Mouse (Mus musculus): ENCODE results near the gene Ank2. TPM values are rescaled to one million over a fixed set of nuclear protein-coding genes. Genes with fewer than 3 reads are reported as not detected.
A peak's percentile ranks its signal among the peaks of the same experiment; 100 is the strongest.

Gene Ank2
- total RNA-seq, 2 experiments from 2014 or later = 730 to 767 TPM

DNA sequence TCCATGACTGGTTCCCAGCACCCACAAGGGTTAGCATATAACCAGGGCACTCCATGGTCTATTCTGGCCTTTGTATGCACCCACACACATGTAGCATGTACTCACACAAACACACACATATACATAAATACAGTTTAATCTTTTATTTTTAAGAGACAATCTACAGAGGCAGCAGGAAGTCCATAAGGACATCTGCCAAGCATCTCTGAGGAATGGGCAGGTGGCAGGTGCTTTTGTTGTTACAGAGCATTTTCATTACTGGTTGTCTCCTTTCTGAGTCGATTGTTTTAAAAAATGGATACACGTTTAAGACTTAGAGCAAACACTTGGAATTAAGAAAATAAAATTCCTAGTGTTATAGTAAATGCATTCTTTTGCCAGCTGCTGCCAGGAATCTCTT lies 390.7 kb downstream of the Ank2 start:
- DNase-seq (ENCODE audit: low spot score in 2 of 2) = no peak
- peak overlapping the region; percentile 60; the same call in 1 of the 2 replicates for H3K27ac ChIP-seq
- no peak overlapping the region for H3K4me3 ChIP-seq
- no peak for TF ChIP-seq CTCF (conservative IDR thresholded peaks at IDR 0.05)

DNA sequence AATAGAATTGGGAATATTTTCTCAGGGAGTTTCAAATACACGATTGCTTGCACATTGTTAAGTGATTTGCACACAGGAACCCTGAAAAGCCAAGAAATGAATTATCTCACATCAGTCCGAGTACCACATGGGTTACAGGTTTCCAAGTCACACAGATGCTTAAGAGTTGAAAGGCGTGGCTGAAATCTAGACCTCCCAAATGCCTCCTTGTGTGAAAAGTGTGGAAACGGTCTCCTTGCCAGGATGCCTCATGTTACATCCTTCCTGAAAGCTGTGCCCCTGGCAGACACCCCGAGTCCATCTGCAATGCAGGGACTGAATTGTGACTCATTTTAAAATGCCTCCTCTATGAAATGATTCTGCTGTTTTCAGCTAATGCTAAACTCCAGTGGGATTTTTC lies 391.9 kb downstream of the Ank2 start:
- Histone ChIP-seq H3K27ac (peak overlapping the region; percentile 60), H3K4me3 (no peak overlapping the region)
- TF ChIP-seq CTCF (conservative IDR thresholded peaks at IDR 0.05) = no peak
- peak; percentile 32 to 40 for DNase-seq (ENCODE audit: low spot score in 2 of 2)

- H3K27ac ChIP-seq = no peak overlapping the region
- no peak for TF ChIP-seq CTCF (conservative IDR thresholded peaks at IDR 0.05)
- DNase-seq (ENCODE audit: low spot score in 2 of 2) = no peak
- no peak overlapping the region for H3K4me3 ChIP-seq
Observed at GRCm38 (mm10) chr3:127101326-127101725, 397.8 kb downstream of the Ank2 start.

DNA sequence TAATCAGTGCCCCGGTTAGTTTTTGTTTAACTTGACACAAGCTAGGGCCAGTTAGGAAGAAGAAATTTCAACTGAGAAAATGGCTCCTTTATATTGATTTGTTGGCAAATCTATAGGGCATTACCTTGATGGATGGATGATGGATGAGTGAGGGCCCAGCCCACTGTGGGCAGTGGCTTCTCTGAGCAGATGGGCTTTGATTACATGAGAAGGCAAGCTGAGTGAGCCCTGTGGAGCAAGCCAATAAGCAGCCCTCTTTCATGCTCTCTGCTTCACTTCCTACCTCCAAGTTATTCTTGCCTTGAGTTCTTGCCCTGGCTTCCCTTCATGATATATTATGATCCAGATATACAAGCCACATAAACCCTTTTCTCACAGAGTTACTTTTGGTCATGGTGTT lies 401.4 kb downstream of the Ank2 start:
- Histone ChIP-seq H3K4me3 (no peak overlapping the region), H3K27ac (peak overlapping the region; percentile 36; the same call in 1 of the 2 replicates)
- no peak for DNase-seq (ENCODE audit: low spot score in 2 of 2)
- no peak for TF ChIP-seq CTCF (conservative IDR thresholded peaks at IDR 0.05)

DNA sequence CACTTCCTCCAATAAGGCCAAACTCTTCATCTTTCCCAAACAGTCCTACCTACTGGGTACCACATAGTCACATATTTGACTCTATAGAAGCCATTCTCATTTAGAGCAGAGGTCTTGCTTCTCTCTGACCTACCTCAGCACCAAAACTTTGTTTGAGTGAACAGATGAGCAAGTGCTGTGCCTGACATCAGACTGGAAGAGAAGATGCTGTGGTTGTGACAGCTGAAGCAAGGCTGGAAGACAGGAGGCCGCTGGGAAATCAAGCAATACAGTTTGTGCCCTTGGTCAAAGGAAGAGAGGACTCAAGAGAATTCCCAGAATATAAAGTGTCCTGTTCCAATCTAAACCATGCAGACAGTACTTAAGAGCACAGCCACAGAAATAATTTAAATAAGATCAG lies 402.0 kb downstream of the Ank2 start:
- no peak for DNase-seq (ENCODE audit: low spot score in 2 of 2)
- TF ChIP-seq CTCF (conservative IDR thresholded peaks at IDR 0.05) = no peak
- Histone ChIP-seq H3K27ac (no peak overlapping the region; the same call in 1 of the 2 replicates), H3K4me3 (no peak overlapping the region)

- no peak for TF ChIP-seq CTCF (conservative IDR thresholded peaks at IDR 0.05)
- Histone ChIP-seq H3K4me3 (no peak overlapping the region), H3K27ac (0 out of 2 replicates have a peak overlapping the region, but pooled peaks have one; percentile 18)
- no peak for DNase-seq (ENCODE audit: low spot score in 2 of 2)
Observed at GRCm38 (mm10) chr3:127093631-127094030, 405.5 kb downstream of the Ank2 start.

- no peak for TF ChIP-seq CTCF (conservative IDR thresholded peaks at IDR 0.05)
- H3K4me3 ChIP-seq = no peak overlapping the region
- no peak for DNase-seq (ENCODE audit: low spot score in 2 of 2)
- no peak overlapping the region for H3K27ac ChIP-seq
Observed at GRCm38 (mm10) chr3:127087574-127087973, 411.6 kb downstream of the Ank2 start.

DNA sequence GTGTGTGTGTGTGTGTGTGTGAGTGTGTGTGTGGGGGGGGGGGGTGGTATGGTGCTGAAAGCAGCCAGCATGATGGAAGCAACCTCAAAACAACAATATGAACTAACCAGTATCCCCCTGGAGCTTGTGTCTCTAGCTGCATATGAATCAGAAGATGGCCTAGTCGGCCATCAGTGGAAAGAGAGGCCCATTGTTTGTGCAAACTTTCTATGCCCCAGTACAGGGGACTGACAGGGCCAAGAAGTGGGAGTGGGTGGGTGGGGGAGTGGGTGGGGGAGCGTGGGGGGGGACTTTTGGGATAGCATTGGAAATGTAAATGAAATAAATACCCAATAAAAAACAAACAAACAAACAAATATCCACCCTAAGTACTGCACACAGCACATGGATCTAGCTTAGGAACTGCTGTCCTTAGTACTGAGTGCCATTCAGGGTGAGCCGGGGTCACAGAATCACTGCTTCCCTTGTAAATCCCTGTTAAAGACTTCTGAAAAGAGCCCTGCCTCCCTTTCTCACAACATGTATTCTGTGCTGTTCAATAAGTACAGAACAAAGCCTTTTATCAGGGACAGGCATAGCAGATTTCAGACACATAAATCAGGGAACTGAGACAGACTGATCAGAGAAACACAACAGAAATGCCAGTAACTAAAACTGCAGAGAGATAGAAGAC lies 412.2 kb downstream of the Ank2 start:
- no peak for DNase-seq (ENCODE audit: low spot score in 2 of 2)
- Histone ChIP-seq H3K27ac (no peak overlapping the region), H3K4me3 (no peak overlapping the region)
- TF ChIP-seq CTCF (conservative IDR thresholded peaks at IDR 0.05) = no peak

DNA sequence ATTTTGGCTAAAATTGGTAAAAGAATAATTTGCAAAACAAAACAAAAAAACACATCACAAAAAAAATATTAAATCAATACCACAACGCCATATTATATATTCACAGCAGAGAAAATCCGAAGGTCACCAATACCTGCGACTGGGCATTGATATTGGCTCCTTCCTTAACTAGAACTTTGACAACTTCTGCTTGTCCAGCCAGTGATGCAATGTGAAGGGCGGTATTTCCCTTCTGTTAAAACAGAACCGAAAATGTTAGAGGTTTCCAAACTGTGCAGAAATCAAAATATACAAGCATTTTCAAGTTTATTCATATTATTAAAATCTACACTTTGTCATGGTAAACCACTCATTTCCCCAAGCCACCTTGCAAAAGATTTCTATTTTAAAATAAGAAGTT lies 421.8 kb downstream of the Ank2 start:
- TF ChIP-seq CTCF (conservative IDR thresholded peaks at IDR 0.05) = no peak
- no peak for DNase-seq (ENCODE audit: low spot score in 2 of 2)
- no peak overlapping the region for H3K27ac ChIP-seq
- H3K4me3 ChIP-seq = no peak overlapping the region

DNA sequence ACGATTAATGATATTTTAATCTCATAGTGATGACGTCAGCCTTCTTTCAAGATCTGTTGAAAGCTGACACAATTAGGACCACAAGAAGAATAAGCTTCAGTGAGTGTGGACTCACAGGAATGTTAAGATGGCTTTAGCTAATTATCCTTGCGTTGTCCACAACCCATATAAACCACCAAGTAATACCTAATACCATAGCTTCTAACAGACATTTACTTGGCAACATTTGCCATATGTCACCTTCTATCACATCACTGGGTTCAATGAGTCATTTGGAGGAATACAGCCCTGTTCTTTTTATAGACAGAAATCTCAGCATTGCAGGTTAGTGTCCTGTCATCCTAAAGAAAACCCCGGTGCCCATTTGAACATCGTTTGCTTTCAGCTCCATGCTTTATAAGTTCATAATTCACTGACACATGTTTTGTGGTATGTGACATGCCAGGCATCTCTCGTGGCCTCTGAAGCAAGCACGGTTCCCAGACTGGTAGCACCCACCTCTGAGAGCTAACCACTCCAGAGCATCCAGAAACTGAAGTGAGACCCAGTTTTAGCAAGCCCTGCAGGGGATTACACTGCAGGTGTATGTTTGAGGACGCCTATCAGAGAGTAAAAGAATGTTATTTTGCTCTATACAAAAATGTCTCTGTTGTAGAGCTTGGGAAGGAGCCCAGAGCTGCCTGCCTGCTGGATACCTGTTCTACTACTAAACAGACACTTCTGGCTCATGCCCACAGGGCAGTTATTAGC lies 423.4 kb downstream of the Ank2 start:
- TF ChIP-seq CTCF (conservative IDR thresholded peaks at IDR 0.05) = no peak
- Histone ChIP-seq H3K27ac (peak overlapping the region; percentile 28; the same call in 1 of the 2 replicates), H3K4me3 (no peak overlapping the region)
- DNase-seq (ENCODE audit: low spot score in 2 of 2) = no peak

DNA sequence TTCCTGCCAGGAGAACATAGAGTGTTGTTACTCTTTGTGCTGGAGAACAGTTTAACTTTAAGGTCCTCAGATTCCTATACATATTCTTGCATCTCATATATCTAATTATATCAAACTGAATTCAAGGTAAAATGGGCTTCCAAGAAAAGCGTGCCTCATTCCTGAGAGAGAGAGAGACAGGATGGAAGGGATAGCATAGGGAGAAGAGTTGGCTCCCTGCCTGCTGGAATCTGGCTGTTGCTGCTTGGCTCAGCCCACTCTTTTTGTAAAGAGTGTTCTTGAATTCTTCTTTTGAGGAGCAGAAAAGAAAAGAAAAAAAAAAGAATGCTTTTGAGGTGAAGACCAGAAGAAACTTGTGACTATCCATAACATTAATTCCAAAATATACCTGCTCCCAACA lies 427.7 kb downstream of the Ank2 start:
- peak overlapping the region; percentile 73 for H3K27ac ChIP-seq
- no peak for TF ChIP-seq CTCF (conservative IDR thresholded peaks at IDR 0.05)
- DNase-seq (ENCODE audit: low spot score in 2 of 2) = peak; percentile 48 to 67
- no peak overlapping the region for H3K4me3 ChIP-seq

- no peak for DNase-seq (ENCODE audit: low spot score in 2 of 2)
- no peak for TF ChIP-seq CTCF (conservative IDR thresholded peaks at IDR 0.05)
- Histone ChIP-seq H3K27ac (peak overlapping the region; percentile 61), H3K4me3 (no peak overlapping the region)
Observed at GRCm38 (mm10) chr3:127063654-127064386, 435.3 kb downstream of the Ank2 start.

GRCm38 (mm10) chr3:127059671-127060070 lies 439.5 kb downstream of the Ank2 start:
- TF ChIP-seq CTCF (conservative IDR thresholded peaks at IDR 0.05) = no peak
- Histone ChIP-seq H3K27ac (no peak overlapping the region), H3K4me3 (no peak overlapping the region)
- DNase-seq (ENCODE audit: low spot score in 2 of 2) = no peak
